Mouse (Mus musculus): ENCODE measurements at regions not wholly inside any gene's neighbourhood (a gene's known extent, or its start where the extent isn't known, plus 50 kb on each side); places are given as distances from the start of the nearest gene placed in this dataset.
A peak's percentile ranks its signal among the peaks of the same experiment; 100 is the strongest.
"Not testable (repeated sequence)": the region's sequence is repeated elsewhere in the genome, so short reads cannot be mapped to it uniquely, and the experiment has no call there.

- no peak for DNase-seq (ENCODE audit: low spot score in 2 of 2)
These were observed 175.0 kb upstream of the Ngly1 start for GRCm38 (mm10) chr14:16074089-16074488.

- DNase-seq (ENCODE audit: low spot score in 2 of 2): no peak
These were observed 170.0 kb upstream of the Ngly1 start for GRCm38 (mm10) chr14:16079096-16079495.

- not testable (repeated sequence) for DNase-seq (ENCODE audit: low spot score in 2 of 2)
These were observed 161.8 kb upstream of the Ngly1 start for GRCm38 (mm10) chr14:16087231-16087630.

- DNase-seq (ENCODE audit: low spot score in 2 of 2): peak; percentile 1 to 8
These were observed 156.5 kb upstream of the Ngly1 start for GRCm38 (mm10) chr14:16092391-16093132.

GRCm38 (mm10) chr14:16093133-16093505 lies 156.0 kb upstream of the Ngly1 start:
- DNase-seq (ENCODE audit: low spot score in 2 of 2): peak in 1 of 2 experiments; percentile 15

GRCm38 (mm10) chr14:16109414-16109813 lies 139.7 kb upstream of the Ngly1 start:
- DNase-seq (ENCODE audit: low spot score in 2 of 2): no peak

- DNase-seq (ENCODE audit: low spot score in 2 of 2): no peak
These were observed 116.4 kb upstream of the Ngly1 start for GRCm38 (mm10) chr14:16132672-16133071.

GRCm38 (mm10) chr14:16133410-16133809 lies 115.7 kb upstream of the Ngly1 start:
- DNase-seq (ENCODE audit: low spot score in 2 of 2): no peak

- no peak for DNase-seq (ENCODE audit: low spot score in 2 of 2)
These were observed 112.9 kb upstream of the Ngly1 start for GRCm38 (mm10) chr14:16136187-16136586.

GRCm38 (mm10) chr14:16144299-16144698 lies 104.8 kb upstream of the Ngly1 start:
- no peak for DNase-seq (ENCODE audit: low spot score in 2 of 2)

- DNase-seq (ENCODE audit: low spot score in 2 of 2): no peak
These were observed 102.3 kb upstream of the Ngly1 start for GRCm38 (mm10) chr14:16146811-16147210.

GRCm38 (mm10) chr14:16151815-16152214 lies 97.3 kb upstream of the Ngly1 start:
- no peak for DNase-seq (ENCODE audit: low spot score in 2 of 2)

GRCm38 (mm10) chr14:16152702-16153101 lies 96.4 kb upstream of the Ngly1 start:
- no peak for DNase-seq (ENCODE audit: low spot score in 2 of 2)

GRCm38 (mm10) chr14:16155106-16155505 lies 94.0 kb upstream of the Ngly1 start:
- DNase-seq (ENCODE audit: low spot score in 2 of 2): no peak

GRCm38 (mm10) chr14:16170226-16170625 lies 78.9 kb upstream of the Ngly1 start:
- DNase-seq (ENCODE audit: low spot score in 2 of 2): no peak

GRCm38 (mm10) chr14:16172261-16172660 lies 76.8 kb upstream of the Ngly1 start:
- no peak for DNase-seq (ENCODE audit: low spot score in 2 of 2)

GRCm38 (mm10) chr14:16173292-16173691 lies 75.8 kb upstream of the Ngly1 start:
- no peak for DNase-seq (ENCODE audit: low spot score in 2 of 2)

- DNase-seq (ENCODE audit: low spot score in 2 of 2): no peak
These were observed 70.9 kb upstream of the Ngly1 start for GRCm38 (mm10) chr14:16178227-16178626.

GRCm38 (mm10) chr14:16181822-16182221 lies 67.3 kb upstream of the Ngly1 start:
- no peak for DNase-seq (ENCODE audit: low spot score in 2 of 2)

GRCm38 (mm10) chr14:16185246-16185645 lies 63.8 kb upstream of the Ngly1 start:
- DNase-seq (ENCODE audit: low spot score in 2 of 2): no peak

Data from right cerebral cortex, postnatal 36 days (tissue).